Mouse (Mus musculus) A20 (cell line): ENCODE results near the gene Lingo1.

Source experiments
- DNase-seq: peaks from one replicate; pipeline ENCODE4 v3.0.0-alpha.2; 2011; ENCODE audit warnings: low read depth, low spot score

Gene Lingo1

GRCm38 (mm10) chr9:56727703-56728684 lies 68.3 kb downstream of the Lingo1 start:
- DNase-seq: no peak

GRCm38 (mm10) chr9:56725814-56726213 lies 70.5 kb downstream of the Lingo1 start:
- peak; percentile 45 for DNase-seq

DNA sequence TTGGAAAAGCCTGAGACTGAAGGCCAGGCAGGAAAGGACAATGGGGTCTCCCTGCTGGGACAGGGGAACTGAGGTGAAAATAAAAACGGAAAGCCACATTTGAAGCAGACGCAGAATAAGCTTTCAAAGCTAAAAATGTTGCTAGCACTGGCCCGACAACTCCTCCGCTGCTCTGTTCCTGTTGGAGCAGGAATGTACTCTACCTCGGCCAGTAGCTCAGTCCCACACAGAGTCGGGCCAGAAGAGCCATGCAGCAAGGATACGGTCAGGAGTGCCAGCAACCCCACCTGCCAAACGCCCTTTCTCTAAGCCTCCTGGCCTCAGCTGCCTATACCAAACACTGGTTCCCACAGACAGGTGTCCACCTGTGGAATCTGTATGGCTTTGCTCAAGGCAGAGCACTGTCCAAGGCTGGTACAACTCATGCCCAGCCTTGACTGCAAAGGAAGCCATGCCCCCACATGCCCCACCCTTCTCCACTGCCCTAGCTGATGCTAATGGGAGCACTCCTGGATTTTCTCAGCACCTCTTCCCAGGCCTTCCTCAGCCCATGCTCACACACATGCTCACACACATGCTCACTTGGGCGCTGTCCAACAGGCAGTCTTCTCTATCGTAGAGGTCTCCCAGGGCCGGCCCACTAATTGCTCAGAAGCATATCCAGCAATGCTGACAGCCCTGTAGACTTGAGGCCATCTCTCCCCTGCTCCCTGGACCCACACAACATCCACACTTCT lies 74.0 kb downstream of the Lingo1 start:
- no peak for DNase-seq

DNA sequence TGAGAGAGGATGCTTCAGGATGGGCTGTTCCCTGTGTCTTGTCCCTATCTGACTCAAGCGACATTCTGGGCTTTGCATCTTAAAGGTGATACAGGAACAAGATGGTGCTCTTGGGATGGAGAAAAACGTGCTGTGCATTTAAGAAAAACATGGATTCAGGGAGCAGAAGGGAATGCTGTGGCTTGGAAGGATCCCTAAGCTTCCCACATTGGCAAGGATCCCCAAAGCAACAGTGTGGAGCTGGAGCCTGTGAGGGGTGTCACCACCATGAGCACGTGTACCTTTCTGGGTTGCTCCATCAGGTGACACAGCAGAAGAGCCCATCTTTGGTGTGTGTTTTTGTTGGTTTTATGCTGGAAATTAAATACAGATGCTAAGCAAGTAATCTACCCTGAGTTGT lies 77.3 kb downstream of the Lingo1 start:
- DNase-seq: no peak

- no peak for DNase-seq
Observed at GRCm38 (mm10) chr9:56716565-56716964, 79.7 kb downstream of the Lingo1 start.

GRCm38 (mm10) chr9:56716066-56716465 lies 80.2 kb downstream of the Lingo1 start:
- DNase-seq: no peak

DNA sequence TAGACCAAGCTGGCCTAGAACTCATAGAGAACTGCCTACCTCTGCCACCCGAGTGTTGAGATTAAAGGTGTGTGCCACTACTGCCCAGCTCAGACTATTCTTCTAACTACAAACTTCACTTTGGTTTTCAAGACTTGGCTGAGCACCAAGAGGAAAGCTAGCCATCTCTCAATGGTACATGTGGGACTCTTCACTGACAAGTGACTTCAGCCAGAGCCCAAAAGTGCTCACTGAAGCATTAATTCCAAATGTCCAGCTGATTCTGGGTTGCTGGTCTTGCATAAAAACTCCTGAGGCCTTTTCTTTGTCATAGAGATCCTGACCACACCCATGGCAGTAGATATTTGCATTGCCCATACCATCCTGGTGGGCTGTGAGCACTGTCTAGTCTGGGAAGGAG lies 81.9 kb downstream of the Lingo1 start:
- no peak for DNase-seq

DNA sequence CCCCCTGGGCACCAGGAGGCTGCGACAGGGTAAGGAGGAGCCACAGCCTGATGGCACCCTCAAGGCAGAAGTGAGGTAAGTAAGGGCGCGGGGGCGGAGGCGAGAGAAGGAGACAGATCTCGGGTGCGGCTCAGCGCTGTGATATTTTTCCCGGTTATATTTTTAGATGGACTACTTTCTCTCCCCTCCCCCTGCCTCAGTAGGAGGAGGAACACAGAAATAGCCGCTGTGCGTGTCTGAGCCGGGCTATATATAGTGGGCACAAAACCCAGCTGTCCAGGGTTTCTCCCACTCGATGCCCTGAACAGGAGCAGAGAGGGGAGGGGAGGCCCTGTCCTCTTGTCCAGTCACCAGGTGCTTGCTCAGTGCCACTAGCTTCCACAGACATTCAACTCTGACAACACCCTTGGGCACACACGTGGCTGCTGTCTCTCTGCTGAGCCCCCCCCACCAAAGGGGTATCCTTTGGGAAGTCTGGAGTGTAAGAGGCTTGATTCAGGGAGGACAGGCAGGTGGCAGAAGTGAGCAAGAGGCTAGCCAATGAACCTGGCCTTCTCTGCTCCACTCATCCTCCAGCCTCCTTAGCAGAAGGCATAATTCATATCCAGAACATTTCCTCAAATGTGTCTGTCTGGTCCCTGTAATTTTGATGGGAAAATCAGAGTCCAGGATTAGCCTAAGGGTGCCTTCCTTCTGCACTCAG lies 83.5 kb downstream of the Lingo1 start:
- no peak for DNase-seq

DNA sequence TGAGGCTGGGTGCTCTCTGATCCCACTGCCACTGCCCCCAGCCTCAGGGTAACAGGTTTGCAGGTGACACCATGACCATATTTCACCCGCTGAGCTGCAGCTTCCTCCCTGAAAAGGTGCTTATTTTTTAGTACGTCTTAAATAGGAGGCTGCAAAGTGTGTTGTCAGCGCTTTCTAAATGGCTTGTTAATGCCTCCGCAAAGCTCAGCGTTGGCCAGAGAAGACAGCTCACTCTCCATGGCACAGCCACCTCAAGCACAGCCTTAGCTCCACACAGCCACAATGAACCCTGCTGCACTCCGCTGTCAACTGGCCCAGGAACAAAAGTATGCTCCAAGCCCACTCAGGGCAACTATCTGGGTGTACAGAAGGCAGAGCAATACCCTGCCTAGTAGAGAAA lies 85.3 kb downstream of the Lingo1 start:
- DNase-seq: no peak

GRCm38 (mm10) chr9:56706482-56707085 lies 89.7 kb downstream of the Lingo1 start:
- DNase-seq: no peak

GRCm38 (mm10) chr9:56701394-56701793 lies 94.9 kb downstream of the Lingo1 start:
- no peak for DNase-seq

DNA sequence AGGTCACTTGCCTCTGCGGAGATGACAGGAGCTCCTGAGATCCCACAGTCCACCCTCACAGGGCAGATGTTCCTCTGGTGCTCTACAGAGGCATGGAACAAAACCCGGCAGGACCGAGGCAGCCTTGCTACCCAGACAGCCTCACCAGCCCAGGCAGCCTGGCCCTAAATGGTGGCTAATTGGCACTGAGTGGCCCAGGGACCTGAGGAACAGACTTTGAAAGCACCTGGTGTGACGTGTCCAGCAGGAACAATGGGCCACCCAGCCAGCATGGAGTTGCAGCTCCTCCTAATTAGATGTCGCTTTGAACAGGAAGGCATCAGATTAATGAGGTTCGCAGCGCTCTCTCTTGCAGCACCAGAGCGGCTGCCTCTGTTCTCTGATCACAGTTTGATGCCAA lies 95.4 kb downstream of the Lingo1 start:
- no peak for DNase-seq

- no peak for DNase-seq
Observed at GRCm38 (mm10) chr9:56698715-56699370, 97.4 kb downstream of the Lingo1 start.

DNA sequence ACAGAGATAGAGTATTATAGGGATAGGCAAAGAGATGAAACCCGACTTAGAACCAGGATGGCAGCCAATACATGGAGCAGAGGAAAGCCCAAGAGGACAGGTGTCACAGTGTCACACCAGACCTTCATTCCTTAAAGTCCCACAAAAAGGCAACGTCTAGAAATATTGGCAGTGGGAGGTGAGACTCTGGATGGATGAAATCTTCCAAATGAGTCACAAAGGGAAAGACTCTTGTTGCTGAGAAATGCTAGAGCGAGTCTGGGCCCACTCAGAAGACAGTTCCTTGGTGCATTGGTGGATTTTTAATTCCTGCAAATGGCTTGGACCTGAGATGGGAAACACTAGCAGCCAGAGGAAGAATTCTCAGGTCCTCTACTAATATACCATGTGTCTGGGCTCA lies 102.2 kb downstream of the Lingo1 start:
- DNase-seq: no peak

GRCm38 (mm10) chr9:56691226-56691625 lies 105.0 kb downstream of the Lingo1 start:
- no peak for DNase-seq

GRCm38 (mm10) chr9:56690679-56691078 lies 105.6 kb downstream of the Lingo1 start:
- DNase-seq: no peak

DNA sequence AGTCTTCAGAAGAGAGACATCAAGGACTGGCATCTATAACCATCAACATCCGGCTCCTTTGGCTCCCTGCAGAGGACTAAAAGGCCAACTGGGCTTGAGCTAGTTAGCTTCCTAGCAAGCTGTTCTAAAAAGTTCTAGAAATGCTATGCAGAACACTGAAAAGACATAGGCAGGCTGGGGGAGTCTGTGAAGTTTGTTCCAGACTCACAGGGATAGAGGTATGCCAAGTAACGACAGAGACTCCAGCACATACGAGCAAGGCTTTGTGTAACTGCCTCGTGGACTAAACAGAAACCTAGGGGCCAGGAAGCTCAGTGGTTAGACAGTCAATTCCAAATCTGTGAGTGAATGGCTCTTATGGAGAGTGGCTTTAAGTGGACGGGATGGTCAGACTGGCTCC lies 108.8 kb downstream of the Lingo1 start:
- no peak for DNase-seq

- DNase-seq: no peak
Observed at GRCm38 (mm10) chr9:56687145-56687477, 109.2 kb downstream of the Lingo1 start.

DNA sequence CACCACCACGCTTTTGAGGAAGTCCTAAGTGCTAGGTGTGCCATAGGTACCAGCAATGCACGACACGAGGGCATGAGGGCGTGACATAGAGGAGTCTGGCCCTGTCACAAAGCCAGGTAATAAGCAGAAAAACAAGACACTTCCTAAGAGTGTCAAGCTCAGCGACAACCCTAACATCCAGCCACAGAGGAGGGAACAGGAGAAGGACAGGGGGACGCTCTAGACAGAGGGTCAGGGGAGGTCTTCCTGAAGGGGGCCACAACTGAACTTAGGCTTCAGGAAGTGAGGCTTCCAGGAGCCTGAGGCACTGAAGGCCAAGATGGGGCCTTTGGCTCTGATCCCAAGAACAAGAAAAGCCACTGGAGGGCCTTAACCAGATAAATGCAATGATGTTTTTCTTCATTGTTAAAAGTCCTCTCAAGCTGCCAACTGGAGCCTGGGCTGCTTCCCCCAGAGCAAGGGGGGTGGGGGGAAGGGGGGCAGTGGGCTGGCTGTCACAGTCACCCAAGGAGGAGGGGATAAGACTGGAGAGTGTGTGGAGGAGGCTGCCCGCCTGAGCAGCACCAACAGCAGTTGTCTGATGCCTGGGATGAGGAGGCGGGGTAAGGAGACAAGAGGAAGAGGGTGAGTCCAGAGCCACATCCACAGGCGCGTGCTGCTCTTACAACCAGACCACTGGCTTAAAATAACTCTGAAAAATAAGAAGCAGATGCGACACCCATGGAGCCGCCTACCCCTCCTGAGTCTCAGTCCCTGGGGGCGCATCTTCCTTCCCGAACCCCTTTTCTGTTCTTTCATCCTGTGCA lies 109.7 kb downstream of the Lingo1 start:
- DNase-seq: no peak

DNA sequence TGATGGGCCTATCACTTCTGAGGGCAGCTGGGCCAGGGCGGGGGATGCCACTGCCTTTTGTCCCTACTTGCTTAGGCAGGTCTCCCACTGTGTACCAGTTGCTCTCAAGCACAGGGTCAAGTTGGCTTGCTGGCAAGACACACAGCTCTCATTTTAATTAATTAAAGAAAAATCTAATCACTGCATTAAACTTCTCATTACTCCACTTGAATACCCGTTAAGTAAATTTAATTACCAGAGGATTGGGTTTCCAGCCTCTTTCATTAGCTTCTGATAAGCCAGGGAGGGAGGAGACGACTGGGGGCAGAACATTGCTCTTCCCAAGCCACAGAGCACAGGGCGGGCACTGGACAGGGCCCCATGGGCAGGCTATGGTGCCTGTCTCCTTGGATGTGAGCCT lies 113.4 kb downstream of the Lingo1 start:
- DNase-seq: no peak
